Mouse (Mus musculus): ENCODE measurements around the gene Cipc. TPM values are rescaled to one million over a fixed set of nuclear protein-coding genes. Genes with fewer than 3 reads are reported as not detected.
A peak's percentile ranks its signal among the peaks of the same experiment; 100 is the strongest.

The Cipc gene
- polyA plus RNA-seq, 1 experiment from 2014 or later = 61.0 TPM

DNA sequence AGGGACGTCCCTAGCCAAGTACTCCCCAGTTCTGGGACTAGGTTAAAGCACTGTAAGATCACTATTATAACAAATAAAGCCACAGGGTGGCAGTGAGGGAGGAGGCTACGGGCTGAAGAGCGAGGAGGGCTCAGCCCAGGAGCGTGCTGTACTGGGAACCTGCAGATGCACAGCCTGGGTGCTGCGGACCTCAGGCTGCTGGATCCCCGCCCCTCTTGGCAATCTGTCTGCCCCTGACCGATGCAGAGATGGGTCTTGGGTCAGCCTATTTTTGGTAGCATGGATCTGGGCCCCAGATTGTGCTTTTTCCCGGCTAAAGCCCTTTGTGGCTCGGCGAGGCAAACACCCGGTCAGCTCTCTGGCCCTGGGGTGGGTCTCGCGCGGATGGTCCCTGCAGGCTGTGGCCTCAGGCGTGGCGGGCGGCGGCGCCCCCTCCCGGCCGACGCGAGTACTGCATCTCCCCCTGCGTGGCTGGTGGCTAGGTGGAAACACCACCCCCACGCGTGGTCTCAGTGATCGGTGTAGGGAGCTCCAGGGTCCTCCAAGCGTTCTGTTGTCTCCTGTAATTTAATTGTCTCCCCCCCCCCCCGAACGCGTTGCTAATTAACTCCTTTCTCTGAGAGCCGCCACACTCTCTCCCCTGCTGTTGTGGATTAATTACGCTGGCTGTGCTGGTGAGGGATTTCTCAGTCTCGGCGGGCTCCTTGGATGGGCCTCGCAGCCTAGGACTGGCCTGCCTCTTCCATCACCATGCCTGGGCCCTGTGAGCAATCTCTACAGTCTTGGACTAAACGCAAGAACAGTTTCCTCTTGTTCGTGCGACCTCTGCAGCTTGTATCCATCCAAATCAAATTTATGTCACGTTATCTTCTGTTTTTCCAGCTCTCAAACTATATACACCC lies 27.8 kb downstream of the Cipc start:
- no peaks in the 10 kb centered on the region for H3K9me3 ChIP-seq (ENCODE audit: control insufficient read depth, low read length)
- H3K4me1 ChIP-seq (ENCODE audit: control insufficient read depth, insufficient read depth, low read length) = peaks cover 24% of the 10 kb centered on the region
- peak overlapping the region; percentile 46 for H3K9ac ChIP-seq (replicated peaks; ENCODE audit: low read length)
- peak; percentile 76 for DNase-seq
- ATAC-seq (ENCODE audit: low FRiP score, low TSS enrichment) = peak; percentile 70
- H3K27me3 ChIP-seq (ENCODE audit: control insufficient read depth, insufficient read depth, low read length) = no peaks in the 10 kb centered on the region
- peak overlapping the region; percentile 21 for H3K4me3 ChIP-seq (replicated peaks; ENCODE audit: low read depth, low read length)
- H3K4me2 ChIP-seq (ENCODE audit: low read length) = peak overlapping the region; percentile 56
- WGBS = 6% methylated on average over 40 of the region's 40 CpGs
- no peaks in the 10 kb centered on the region for H3K36me3 ChIP-seq (ENCODE audit: control insufficient read depth, insufficient read depth, low read length)
- peak overlapping the region; percentile 72 for H3K27ac ChIP-seq (replicated peaks; ENCODE audit: low read depth, low read length)

DNA sequence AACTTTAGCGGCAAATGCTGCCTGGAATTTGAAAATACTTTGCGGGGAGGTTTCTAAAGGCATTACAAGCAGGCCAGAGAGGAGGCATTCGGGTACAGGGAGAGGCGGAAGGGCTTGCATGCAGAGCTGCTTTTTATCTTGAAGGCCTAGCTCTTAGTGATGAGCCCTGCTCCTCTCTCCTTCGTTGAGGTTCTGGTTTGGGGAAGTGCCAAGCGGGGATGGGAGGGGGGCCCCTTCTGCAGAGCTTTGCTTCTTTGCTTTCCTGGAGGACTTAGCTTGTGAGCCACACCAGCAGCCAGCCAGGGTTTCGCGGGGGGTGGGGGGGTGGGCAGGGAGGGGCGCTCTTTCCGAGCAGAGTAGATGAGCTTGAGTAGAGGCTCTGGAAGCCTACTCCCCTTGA lies 28.9 kb downstream of the Cipc start:
- no peak overlapping the region for H3K4me2 ChIP-seq (ENCODE audit: low read length)
- peaks cover 24% of the 10 kb centered on the region for H3K4me1 ChIP-seq (ENCODE audit: control insufficient read depth, insufficient read depth, low read length)
- H3K4me3 ChIP-seq (replicated peaks; ENCODE audit: low read depth, low read length) = no peak overlapping the region
- H3K27me3 ChIP-seq (ENCODE audit: control insufficient read depth, insufficient read depth, low read length) = no peaks in the 10 kb centered on the region
- no peak for DNase-seq
- H3K36me3 ChIP-seq (ENCODE audit: control insufficient read depth, insufficient read depth, low read length) = no peaks in the 10 kb centered on the region
- H3K9ac ChIP-seq (replicated peaks; ENCODE audit: low read length) = no peak overlapping the region
- H3K9me3 ChIP-seq (ENCODE audit: control insufficient read depth, low read length) = no peaks in the 10 kb centered on the region
- no peak for ATAC-seq (ENCODE audit: low FRiP score, low TSS enrichment)
- no peak overlapping the region for H3K27ac ChIP-seq (replicated peaks; ENCODE audit: low read depth, low read length)
- WGBS = 51% methylated on average over 10 of the region's 10 CpGs

DNA sequence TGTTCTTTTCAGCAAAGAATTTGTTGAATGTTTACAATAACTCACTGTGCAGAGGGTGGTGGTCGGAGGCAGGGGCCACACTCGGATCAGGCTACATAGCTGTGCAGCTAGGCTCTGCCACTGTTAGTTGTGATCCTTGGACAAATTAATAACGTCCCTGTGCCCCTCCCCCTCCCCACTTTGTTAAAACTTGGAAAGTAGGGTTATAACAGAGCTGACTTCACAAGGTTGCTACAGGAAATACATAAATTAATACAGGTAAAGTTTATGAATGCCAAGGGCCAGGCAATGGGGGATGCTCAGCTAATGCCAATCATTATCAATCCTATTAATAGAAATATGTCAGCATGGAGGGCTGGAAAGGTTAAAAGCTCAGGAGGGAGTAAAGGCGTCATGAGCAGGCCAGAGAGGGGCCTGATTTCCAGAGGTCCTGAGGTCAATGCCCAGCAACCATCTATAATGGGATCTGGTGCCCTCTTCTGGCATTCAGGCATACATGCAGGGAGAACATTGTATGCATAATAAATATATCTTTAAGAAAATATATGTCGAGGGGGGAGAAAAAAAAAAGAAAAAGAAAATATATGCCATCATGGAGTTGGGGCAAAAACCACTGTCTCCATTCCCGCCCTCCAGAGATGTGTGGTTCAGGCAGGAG lies 29.8 kb downstream of the Cipc start:
- Histone ChIP-seq H3K4me2 (ENCODE audit: low read length) (no peak overlapping the region), H3K9me3 (ENCODE audit: control insufficient read depth, low read length) (no peaks in the 10 kb centered on the region), H3K4me3 (replicated peaks; ENCODE audit: low read depth, low read length) (no peak overlapping the region), H3K27me3 (ENCODE audit: control insufficient read depth, insufficient read depth, low read length) (no peaks in the 10 kb centered on the region), H3K9ac (replicated peaks; ENCODE audit: low read length) (no peak overlapping the region), H3K4me1 (ENCODE audit: control insufficient read depth, insufficient read depth, low read length) (peaks cover 24% of the 10 kb centered on the region), H3K36me3 (ENCODE audit: control insufficient read depth, insufficient read depth, low read length) (no peaks in the 10 kb centered on the region), H3K27ac (replicated peaks; ENCODE audit: low read depth, low read length) (no peak overlapping the region)
- ATAC-seq (ENCODE audit: low FRiP score, low TSS enrichment) = no peak
- 59% methylated on average over 6 of the region's 6 CpGs for WGBS
- DNase-seq = no peak

DNA sequence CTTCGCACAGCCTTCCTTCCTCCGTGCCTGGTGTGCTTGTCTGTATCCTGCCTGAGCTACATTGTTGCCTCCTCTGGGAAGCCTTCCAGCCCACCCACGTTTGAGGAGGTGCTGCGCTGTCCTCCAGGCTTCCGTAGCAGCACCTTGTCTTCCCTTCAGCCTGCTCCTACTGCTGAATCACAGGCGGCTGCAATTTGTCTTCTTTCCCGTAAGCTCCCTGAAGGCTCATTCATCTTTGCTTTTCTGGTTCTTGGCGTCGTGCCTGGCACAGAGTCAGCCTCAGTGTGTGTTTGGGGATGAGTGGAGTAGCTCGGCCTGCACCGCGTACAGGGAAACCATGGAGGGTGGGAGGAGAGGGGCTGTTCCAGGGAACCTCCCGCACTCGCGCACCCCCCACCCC lies 31.0 kb downstream of the Cipc start:
- Histone ChIP-seq H3K27ac (replicated peaks; ENCODE audit: low read depth, low read length) (no peak overlapping the region), H3K4me1 (ENCODE audit: control insufficient read depth, insufficient read depth, low read length) (peaks cover 24% of the 10 kb centered on the region), H3K4me2 (ENCODE audit: low read length) (no peak overlapping the region), H3K9me3 (ENCODE audit: control insufficient read depth, low read length) (no peaks in the 10 kb centered on the region), H3K9ac (replicated peaks; ENCODE audit: low read length) (no peak overlapping the region), H3K36me3 (ENCODE audit: control insufficient read depth, insufficient read depth, low read length) (no peaks in the 10 kb centered on the region), H3K27me3 (ENCODE audit: control insufficient read depth, insufficient read depth, low read length) (peaks cover 4% of the 10 kb centered on the region; the same call in 1 of the 2 replicates), H3K4me3 (replicated peaks; ENCODE audit: low read depth, low read length) (no peak overlapping the region)
- no peak for ATAC-seq (ENCODE audit: low FRiP score, low TSS enrichment)
- WGBS = 30% methylated on average over 15 of the region's 15 CpGs
- DNase-seq = no peak

DNA sequence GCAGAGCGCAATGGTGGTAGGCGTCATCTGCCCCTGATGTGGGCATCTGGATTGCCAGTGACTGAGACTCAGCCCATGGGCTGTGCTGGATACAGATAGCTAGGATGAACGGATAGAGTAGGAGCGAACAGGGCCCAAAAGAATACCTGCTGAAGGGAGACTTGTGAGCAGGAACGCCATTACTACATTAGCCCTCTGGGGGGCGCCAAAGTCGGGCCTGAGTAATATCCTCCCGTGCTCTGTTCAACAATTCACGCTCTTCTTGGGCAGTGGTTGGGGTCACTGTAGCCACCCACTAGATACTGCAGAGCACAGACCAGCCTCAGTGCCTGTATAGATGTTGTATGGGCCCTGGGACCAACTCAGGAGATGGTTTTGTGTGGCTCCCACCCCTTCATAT lies 34.3 kb downstream of the Cipc start:
- Histone ChIP-seq H3K9me3 (ENCODE audit: control insufficient read depth, low read length) (no peaks in the 10 kb centered on the region), H3K4me1 (ENCODE audit: control insufficient read depth, insufficient read depth, low read length) (peaks cover 10% of the 10 kb centered on the region), H3K9ac (replicated peaks; ENCODE audit: low read length) (no peak overlapping the region), H3K4me2 (ENCODE audit: low read length) (no peak overlapping the region), H3K27me3 (ENCODE audit: control insufficient read depth, insufficient read depth, low read length) (peaks cover 21% of the 10 kb centered on the region; the same call in 1 of the 2 replicates), H3K36me3 (ENCODE audit: control insufficient read depth, insufficient read depth, low read length) (no peaks in the 10 kb centered on the region), H3K4me3 (replicated peaks; ENCODE audit: low read depth, low read length) (no peak overlapping the region), H3K27ac (replicated peaks; ENCODE audit: low read depth, low read length) (no peak overlapping the region)
- DNase-seq = no peak
- ATAC-seq (ENCODE audit: low FRiP score, low TSS enrichment) = no peak
- 30% methylated on average over 9 of the region's 9 CpGs for WGBS

DNA sequence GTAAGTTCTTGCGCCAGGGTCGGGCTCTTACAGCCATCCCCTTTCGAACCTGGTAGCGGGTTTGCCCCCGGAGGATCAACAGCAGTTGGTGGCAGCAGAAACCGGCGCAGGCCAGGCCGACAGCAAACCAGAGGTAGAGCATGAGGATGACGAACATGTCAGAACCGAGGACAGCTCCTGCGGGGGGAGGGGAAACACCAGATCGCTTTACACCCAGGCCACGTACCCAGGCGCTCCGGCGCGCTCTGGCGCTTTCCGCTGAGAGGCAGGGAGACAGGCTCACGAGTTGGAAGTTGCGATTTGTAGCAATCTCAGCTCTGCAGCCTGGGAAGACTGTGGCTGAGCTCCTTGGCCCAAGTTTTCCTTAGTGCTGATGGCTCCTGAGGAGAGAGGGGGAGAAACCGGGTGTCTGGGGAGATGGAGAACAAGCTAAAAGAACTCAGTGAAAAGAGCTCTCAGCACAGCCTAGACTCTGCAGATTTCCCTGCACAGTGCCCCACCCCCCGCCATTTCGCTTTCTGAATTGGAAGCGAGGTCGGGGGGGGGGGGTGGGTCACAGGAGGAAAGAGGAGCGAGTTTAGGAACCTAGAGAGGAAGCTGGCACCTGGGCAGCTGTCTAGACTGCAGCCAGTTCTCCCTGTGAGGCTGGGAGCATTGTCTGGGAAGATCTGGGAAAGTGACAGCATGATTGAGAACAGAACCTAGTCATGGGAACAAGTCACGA lies 36.8 kb downstream of the Cipc start:
- peak overlapping the region; percentile 44 for H3K4me2 ChIP-seq (ENCODE audit: low read length)
- ATAC-seq (ENCODE audit: low FRiP score, low TSS enrichment) (peak; percentile 53), DNase-seq (peak; percentile 83)
- peaks cover 10% of the 10 kb centered on the region for H3K4me1 ChIP-seq (ENCODE audit: control insufficient read depth, insufficient read depth, low read length)
- H3K9ac ChIP-seq (replicated peaks; ENCODE audit: low read length) = peak overlapping the region; percentile 34
- peaks cover 38% of the 10 kb centered on the region; the same call in 1 of the 2 replicates for H3K27me3 ChIP-seq (ENCODE audit: control insufficient read depth, insufficient read depth, low read length)
- H3K27ac ChIP-seq (replicated peaks; ENCODE audit: low read depth, low read length) = 0 out of 2 replicates have a peak overlapping the region, but pooled peaks have one; percentile 52
- H3K9me3 ChIP-seq (ENCODE audit: control insufficient read depth, low read length) = no peaks in the 10 kb centered on the region
- 2% methylated on average over 28 of the region's 28 CpGs for WGBS
- H3K4me3 ChIP-seq (replicated peaks; ENCODE audit: low read depth, low read length) = peak overlapping the region; percentile 24; the same call in 1 of the 2 replicates
- no peaks in the 10 kb centered on the region for H3K36me3 ChIP-seq (ENCODE audit: control insufficient read depth, insufficient read depth, low read length)

DNA sequence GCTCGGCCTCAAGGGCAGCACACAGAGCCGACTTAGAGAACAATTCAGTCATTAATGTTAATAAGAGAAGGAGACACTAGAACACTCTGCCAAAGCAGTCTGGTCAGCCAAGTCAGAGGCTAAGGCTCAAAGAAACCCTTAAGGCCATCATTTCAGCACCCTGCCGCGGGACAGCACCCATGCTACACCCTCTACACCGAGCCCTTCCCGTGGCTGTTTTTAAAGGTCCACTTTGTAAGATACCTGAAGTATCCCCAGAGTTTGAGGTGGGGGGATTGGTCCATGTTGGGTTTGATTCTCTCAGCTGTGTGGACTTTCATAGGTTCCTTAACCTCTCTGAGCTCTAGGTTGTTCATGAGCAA lies 37.3 kb downstream of the Cipc start:
- H3K4me3 ChIP-seq (replicated peaks; ENCODE audit: low read depth, low read length) = no peak overlapping the region
- ATAC-seq (ENCODE audit: low FRiP score, low TSS enrichment) (no peak), DNase-seq (no peak)
- H3K4me1 ChIP-seq (ENCODE audit: control insufficient read depth, insufficient read depth, low read length) = peaks cover 10% of the 10 kb centered on the region
- H3K4me2 ChIP-seq (ENCODE audit: low read length) = peak overlapping the region; percentile 44; the same call in 1 of the 2 replicates
- H3K36me3 ChIP-seq (ENCODE audit: control insufficient read depth, insufficient read depth, low read length) = no peaks in the 10 kb centered on the region
- H3K27me3 ChIP-seq (ENCODE audit: control insufficient read depth, insufficient read depth, low read length) = peaks cover 44% of the 10 kb centered on the region
- H3K9ac ChIP-seq (replicated peaks; ENCODE audit: low read length) = no peak overlapping the region
- no peaks in the 10 kb centered on the region for H3K9me3 ChIP-seq (ENCODE audit: control insufficient read depth, low read length)
- 7% methylated on average over 6 of the region's 6 CpGs for WGBS
- H3K27ac ChIP-seq (replicated peaks; ENCODE audit: low read depth, low read length) = no peak overlapping the region

DNA sequence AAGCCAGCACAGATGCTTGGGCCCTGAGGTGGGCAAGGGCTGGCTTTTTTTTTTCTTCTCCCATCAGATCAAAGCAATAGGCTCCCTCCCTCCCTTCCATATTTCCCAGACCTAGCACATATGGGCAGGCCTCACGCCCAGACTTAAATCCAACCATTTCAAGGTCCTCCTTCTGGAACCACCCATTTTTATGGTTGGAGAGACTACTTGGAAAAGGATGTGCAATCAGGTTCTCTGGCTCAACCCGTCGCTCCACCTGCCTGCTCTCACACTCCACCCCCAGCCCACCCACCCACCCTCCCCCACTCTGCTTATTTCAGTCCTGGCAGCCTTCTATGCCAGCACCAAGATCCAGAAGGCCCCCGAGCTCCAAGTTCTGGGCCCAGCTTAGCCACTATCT lies 39.7 kb downstream of the Cipc start:
- Histone ChIP-seq H3K4me3 (replicated peaks; ENCODE audit: low read depth, low read length) (no peak overlapping the region), H3K4me1 (ENCODE audit: control insufficient read depth, insufficient read depth, low read length) (peaks cover 15% of the 10 kb centered on the region), H3K4me2 (ENCODE audit: low read length) (no peak overlapping the region), H3K36me3 (ENCODE audit: control insufficient read depth, insufficient read depth, low read length) (no peaks in the 10 kb centered on the region), H3K9me3 (ENCODE audit: control insufficient read depth, low read length) (no peaks in the 10 kb centered on the region), H3K27ac (replicated peaks; ENCODE audit: low read depth, low read length) (no peak overlapping the region), H3K9ac (replicated peaks; ENCODE audit: low read length) (no peak overlapping the region), H3K27me3 (ENCODE audit: control insufficient read depth, insufficient read depth, low read length) (peaks cover 57% of the 10 kb centered on the region)
- ATAC-seq (ENCODE audit: low FRiP score, low TSS enrichment) (no peak), DNase-seq (no peak)
- 76% methylated on average over 4 of the region's 4 CpGs for WGBS
